Mouse (Mus musculus) forebrain, embryonic 10.5 days (tissue): Measurements from ENCODE around the gene Wdr64. TPM values are rescaled to one million over a fixed set of nuclear protein-coding genes. Genes with fewer than 3 reads are reported as not detected.
A peak's percentile ranks its signal among the peaks of the same experiment; 100 is the strongest.

Experiments
- DNase-seq: peaks from one replicate; pipeline ENCODE4 v3.0.0-alpha.2; 2017; ENCODE audit warnings: low spot score; ENCODE audit errors: extremely low spot score
- H3K27ac ChIP-seq: fragments of 300-500 bp; sonication (generic); 2 replicates; pipeline ENCODE4 v1.5.1; 2016; ENCODE audit warnings: mild to moderate bottlenecking
- H3K27me3 ChIP-seq: fragments of 300-500 bp; sonication (generic); 2 replicates; pipeline ENCODE4 v1.6.1; 2016; ENCODE audit warnings: mild to moderate bottlenecking; ENCODE audit not compliant: poor library complexity, severe bottlenecking
- H3K36me3 ChIP-seq: fragments of 300-500 bp; sonication (generic); replicated peaks from 2 replicates; pipeline ENCODE4 v1.6.1; 2016; ENCODE audit warnings: mild to moderate bottlenecking, moderate library complexity
- H3K4me1 ChIP-seq: fragments of 300-500 bp; sonication (generic); 2 replicates; pipeline ENCODE4 v1.6.1; 2016
- H3K4me3 ChIP-seq: fragments of 300-500 bp; sonication (generic); 2 replicates; pipeline ENCODE4 v1.5.1; 2016; ENCODE audit warnings: mild to moderate bottlenecking, moderate library complexity
- H3K9me3 ChIP-seq: fragments of 300-500 bp; sonication (generic); 2 replicates; pipeline ENCODE4 v1.6.1; 2016; ENCODE audit warnings: mild to moderate bottlenecking, moderate library complexity
- WGBS: fragments of 180-500 bp; shearing (Covaris S2); methylation state at CpG from one replicate; pipeline ENCODE4 v1.1.7; 2016; 5-methylcytosine and 5-hydroxymethylcytosine counted together
- polyA plus RNA-seq: library from polyadenylated mRNA; unstranded; fragments of >200 nt; fragmentation: Nextera tagmentation; extraction: Ambion mirVana; gene quantifications from 2 replicates; pipeline ENCODE4 v1.2.1, GENCODE M21; 2016

Wdr64 gene
- polyA plus RNA-seq, 1 experiment from 2014 or later, result not detected

DNA sequence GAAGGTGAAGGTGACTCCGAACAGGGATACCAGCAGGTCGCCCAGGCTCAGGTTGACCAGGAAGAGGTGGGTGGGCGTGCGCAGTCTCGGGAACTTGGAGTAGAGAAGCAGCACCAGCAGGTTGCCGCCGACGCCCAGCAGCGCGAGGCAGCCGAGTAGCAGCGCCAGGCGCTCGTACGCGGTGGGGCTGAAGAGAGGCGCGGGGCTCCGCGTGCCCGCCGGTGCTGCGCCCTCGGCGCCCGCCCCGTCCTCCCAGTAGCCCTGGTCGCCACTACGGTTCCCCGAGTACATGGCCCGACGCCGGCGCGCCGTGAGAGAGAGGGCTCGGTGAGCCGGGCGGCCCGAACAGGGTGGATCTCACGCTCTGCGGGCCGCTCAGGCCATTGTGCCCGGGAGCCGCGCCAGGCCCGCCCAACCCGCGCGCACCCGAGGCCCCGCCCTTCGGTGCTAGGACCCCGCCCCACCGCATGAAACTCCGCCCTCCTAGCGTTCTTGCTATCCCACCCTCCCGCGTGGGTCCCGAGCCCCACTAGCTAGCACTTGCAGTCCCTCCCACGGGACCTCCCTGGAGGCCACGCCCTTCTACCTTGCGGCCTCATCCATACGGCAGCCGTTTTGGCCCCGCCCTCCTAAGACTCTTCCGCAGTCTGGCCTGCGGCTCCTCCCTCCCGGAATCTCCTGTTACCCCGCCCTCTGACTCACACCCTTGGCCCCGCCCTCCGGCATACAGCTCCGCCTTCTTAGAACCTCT, 6.0 kb upstream of the Wdr64 start, which contains the start of the genes Opn3 and Chml:
Opn3 (minus strand) TSS at position 531 of the 751 bp plus-strand sequence.
Chml (minus strand) TSS at position 656 of the 751 bp plus-strand sequence.
- Histone ChIP-seq H3K27ac (peak within 1 kb of the TSS; percentile 98), H3K9me3 (no peaks in the 10 kb centered on the region), H3K4me3 (peak within 1 kb of the TSS; percentile 82), H3K36me3 (peaks cover 12% of the 10 kb centered on the region), H3K27me3 (no peaks in the 10 kb centered on the region; the same call in 1 of the 2 replicates), H3K4me1 (peaks cover 28% of the 10 kb centered on the region)
- under 1% methylated on average over 62 of the region's 73 CpGs for WGBS
- peak; percentile 98 for DNase-seq

- peak overlapping the region; percentile 82 for H3K4me3 ChIP-seq
- WGBS, result 2% methylated on average over 16 of the region's 17 CpGs
- H3K27me3 ChIP-seq, result no peaks in the 10 kb centered on the region; the same call in 1 of the 2 replicates
- H3K27ac ChIP-seq, result peak overlapping the region; percentile 98
- peaks cover 7% of the 10 kb centered on the region for H3K36me3 ChIP-seq
- H3K4me1 ChIP-seq, result peaks cover 28% of the 10 kb centered on the region
- H3K9me3 ChIP-seq, result no peaks in the 10 kb centered on the region
- no peak for DNase-seq
Observed at GRCm38 (mm10) chr1:175692997-175693361, 5.4 kb upstream of the Wdr64 start.

DNA sequence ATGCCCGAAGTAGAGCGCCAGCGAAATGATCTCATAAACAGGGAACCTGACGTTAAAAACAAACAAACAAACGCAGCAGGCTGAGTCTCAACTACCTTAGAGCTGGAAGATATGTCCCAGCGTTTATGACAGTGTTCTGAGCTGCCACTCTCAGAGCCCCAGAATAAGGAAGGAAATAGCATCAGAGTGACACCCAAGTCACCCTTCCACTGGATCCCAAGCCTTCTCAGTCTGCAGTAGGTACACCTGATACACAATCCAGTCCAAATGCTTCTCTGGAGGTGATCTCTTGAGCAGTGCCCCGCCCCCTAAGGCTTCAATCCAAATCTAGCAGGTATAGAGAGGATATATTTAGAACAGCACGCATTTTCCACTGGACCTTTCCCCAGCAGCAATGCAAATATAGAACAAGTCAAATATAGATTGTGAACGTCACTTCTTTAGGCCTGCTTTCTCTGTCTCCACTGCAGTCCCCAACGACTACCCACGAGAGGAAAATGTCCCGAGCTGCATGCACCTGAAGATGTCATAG, 4.9 kb upstream of the Wdr64 start:
- peaks cover 1% of the 10 kb centered on the region; the same call in 1 of the 2 replicates for H3K36me3 ChIP-seq
- 55% methylated on average over 12 of the region's 12 CpGs for WGBS
- H3K9me3 ChIP-seq, result no peaks in the 10 kb centered on the region
- no peak for DNase-seq
- H3K27ac ChIP-seq, result peak overlapping the region; percentile 98; the same call in 1 of the 2 replicates
- peaks cover 28% of the 10 kb centered on the region for H3K4me1 ChIP-seq
- H3K27me3 ChIP-seq, result no peaks in the 10 kb centered on the region; the same call in 1 of the 2 replicates
- peak overlapping the region; percentile 82 for H3K4me3 ChIP-seq

DNA sequence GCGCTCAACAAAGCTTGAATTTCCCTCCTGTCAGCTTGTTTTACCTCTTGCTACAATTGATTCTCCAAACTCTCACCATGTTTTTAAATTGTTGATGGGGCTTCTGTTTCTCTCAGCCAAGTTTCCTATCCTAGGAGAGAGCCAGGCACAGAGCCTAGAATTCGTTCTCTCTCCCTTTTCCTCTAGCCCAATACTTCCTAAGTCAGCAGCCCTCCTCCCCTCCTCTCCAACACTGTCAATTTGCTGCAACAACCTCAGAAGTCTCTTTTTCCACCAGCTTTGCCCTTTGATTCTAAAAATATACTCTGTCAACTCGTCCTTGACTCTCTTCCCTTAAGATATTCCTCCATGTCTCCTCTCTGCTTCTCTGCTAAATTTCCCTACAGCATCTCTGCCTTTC, 982 bp downstream of the Wdr64 start:
- no peak for DNase-seq
- H3K36me3 ChIP-seq, result no peaks in the 10 kb centered on the region
- H3K27me3 ChIP-seq, result no peaks in the 10 kb centered on the region
- H3K4me3 ChIP-seq, result no peak overlapping the region
- H3K4me1 ChIP-seq, result no peaks in the 10 kb centered on the region
- H3K27ac ChIP-seq, result no peak overlapping the region
- 75% methylated on average over 3 of the region's 3 CpGs for WGBS
- no peaks in the 10 kb centered on the region for H3K9me3 ChIP-seq

DNA sequence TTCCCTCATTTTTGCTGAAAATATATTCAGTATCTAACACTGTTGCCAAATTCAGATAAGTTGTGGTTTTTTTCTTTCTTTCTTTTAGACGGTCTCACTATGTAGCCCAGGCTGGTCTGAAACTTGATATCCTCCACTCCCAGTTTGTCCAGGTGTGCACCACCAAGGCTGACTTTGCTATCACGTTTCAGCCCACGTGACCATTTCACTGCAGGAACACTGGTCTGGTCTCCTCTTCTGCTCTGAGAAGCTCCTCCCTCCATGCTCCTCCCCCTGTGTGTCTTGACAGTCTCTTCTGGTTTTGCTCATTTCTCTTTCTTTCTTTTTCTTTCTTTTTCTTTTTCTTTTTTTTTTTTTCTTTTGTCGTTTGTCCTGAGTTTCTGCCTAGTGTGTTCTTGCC, 1.4 kb downstream of the Wdr64 start:
- Histone ChIP-seq H3K27me3 (no peaks in the 10 kb centered on the region), H3K36me3 (no peaks in the 10 kb centered on the region), H3K4me3 (no peak overlapping the region), H3K27ac (no peak overlapping the region), H3K4me1 (no peaks in the 10 kb centered on the region), H3K9me3 (no peaks in the 10 kb centered on the region)
- 47% methylated on average over 4 of the region's 4 CpGs for WGBS
- no peak for DNase-seq

GRCm38 (mm10) chr1:175701145-175701544, 2.8 kb downstream of the Wdr64 start:
- DNase-seq, result no peak
- H3K27me3 ChIP-seq, result no peaks in the 10 kb centered on the region

DNA sequence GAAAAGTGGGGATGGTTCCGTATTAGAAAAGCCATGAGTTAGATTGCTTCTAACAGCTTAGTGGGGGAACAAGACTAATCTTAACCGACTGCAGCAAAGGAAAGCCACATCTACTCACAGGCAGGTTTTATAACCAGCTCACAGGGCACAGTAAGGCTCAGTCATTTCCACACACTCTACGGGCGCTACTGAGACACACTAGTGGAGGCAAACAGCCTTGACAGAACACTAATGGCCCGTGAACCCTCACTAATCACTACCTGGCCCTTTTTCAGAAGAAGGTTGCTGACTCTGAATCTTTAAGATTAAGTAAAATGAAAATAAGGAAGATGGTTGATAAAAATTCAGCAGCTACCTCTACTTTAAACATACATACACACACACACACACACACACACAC, 9.2 kb downstream of the Wdr64 start:
- no peak for DNase-seq
- Histone ChIP-seq H3K4me1 (no peaks in the 10 kb centered on the region), H3K27ac (no peak overlapping the region), H3K36me3 (no peaks in the 10 kb centered on the region), H3K27me3 (no peaks in the 10 kb centered on the region), H3K4me3 (no peak overlapping the region), H3K9me3 (no peaks in the 10 kb centered on the region)
- 81% methylated on average over 5 of the region's 5 CpGs for WGBS

More at GRCm38 (mm10) chr1:175701145-175701544, 2.8 kb downstream of the Wdr64 start:
- 83% methylated on average over 4 of the region's 4 CpGs for WGBS
- Histone ChIP-seq H3K4me1 (no peaks in the 10 kb centered on the region), H3K9me3 (no peaks in the 10 kb centered on the region), H3K4me3 (no peak overlapping the region), H3K27ac (no peak overlapping the region), H3K36me3 (no peaks in the 10 kb centered on the region)

DNA sequence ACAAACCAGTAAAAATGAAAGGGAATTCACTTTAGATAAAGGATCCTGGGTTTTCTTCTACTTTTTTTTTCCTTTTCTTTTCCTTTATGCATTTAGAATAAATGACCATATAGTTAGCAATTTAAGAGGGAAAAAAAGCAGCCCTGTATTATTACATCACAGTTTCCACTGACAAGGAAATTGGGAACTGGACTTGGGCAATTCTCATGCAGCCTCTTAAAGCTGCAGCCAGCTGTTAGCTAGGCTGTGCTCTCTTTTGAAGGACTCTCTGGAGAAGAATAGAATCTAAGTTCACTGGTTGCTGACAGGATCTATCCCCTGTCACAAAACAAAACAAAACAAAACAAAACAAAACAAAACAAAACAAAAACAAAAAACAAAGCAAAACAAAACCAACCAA, 9.6 kb downstream of the Wdr64 start:
- no peaks in the 10 kb centered on the region for H3K9me3 ChIP-seq
- no peak overlapping the region for H3K4me3 ChIP-seq
- H3K4me1 ChIP-seq, result no peaks in the 10 kb centered on the region
- no peaks in the 10 kb centered on the region for H3K36me3 ChIP-seq
- H3K27me3 ChIP-seq, result no peaks in the 10 kb centered on the region
- no peak for DNase-seq
- H3K27ac ChIP-seq, result no peak overlapping the region

GRCm38 (mm10) chr1:175712338-175712909, 14.0 kb downstream of the Wdr64 start:
- H3K4me1 ChIP-seq, result no peaks in the 10 kb centered on the region
- WGBS, result 83% methylated on average over 11 of the region's 11 CpGs
- H3K9me3 ChIP-seq, result no peaks in the 10 kb centered on the region
- no peak overlapping the region for H3K4me3 ChIP-seq
- H3K36me3 ChIP-seq, result no peaks in the 10 kb centered on the region
- no peak for DNase-seq
- H3K27ac ChIP-seq, result no peak overlapping the region
- no peaks in the 10 kb centered on the region for H3K27me3 ChIP-seq

- no peak for DNase-seq
- no peaks in the 10 kb centered on the region for H3K9me3 ChIP-seq
- WGBS, result 92% methylated on average over 9 of the region's 9 CpGs
Observed at GRCm38 (mm10) chr1:175716832-175717231, 18.4 kb downstream of the Wdr64 start.

DNA sequence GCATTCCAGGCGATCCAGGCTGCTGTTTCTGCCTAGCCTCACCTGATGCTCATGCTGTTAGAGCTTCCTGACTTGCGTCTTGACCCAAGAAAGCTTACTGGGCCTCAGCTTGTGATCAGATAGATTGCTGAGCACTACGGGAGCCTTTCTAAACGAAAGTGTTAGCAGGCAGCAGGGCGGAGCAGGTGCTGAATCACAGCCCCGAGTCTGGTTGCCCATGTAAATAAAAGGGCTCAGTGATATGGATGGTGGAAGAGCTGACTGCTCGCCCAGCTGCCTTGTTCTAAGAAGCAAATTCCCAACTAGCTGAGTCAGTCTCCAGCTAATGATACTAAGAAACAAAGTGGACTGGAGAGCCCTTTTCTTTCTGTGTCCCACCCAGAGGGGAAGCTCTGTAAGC, 27.4 kb downstream of the Wdr64 start:
- H3K9me3 ChIP-seq, result no peaks in the 10 kb centered on the region
- H3K27ac ChIP-seq, result no peak overlapping the region
- H3K27me3 ChIP-seq, result no peaks in the 10 kb centered on the region
- H3K4me1 ChIP-seq, result no peaks in the 10 kb centered on the region
- 62% methylated on average over 7 of the region's 7 CpGs for WGBS
- DNase-seq, result no peak
- H3K4me3 ChIP-seq, result no peak overlapping the region
- no peaks in the 10 kb centered on the region for H3K36me3 ChIP-seq

More at GRCm38 (mm10) chr1:175716832-175717231, 18.4 kb downstream of the Wdr64 start:
- no peaks in the 10 kb centered on the region for H3K27me3 ChIP-seq
- no peaks in the 10 kb centered on the region for H3K4me1 ChIP-seq
- no peaks in the 10 kb centered on the region for H3K36me3 ChIP-seq
- H3K27ac ChIP-seq, result no peak overlapping the region
- no peak overlapping the region for H3K4me3 ChIP-seq

DNA sequence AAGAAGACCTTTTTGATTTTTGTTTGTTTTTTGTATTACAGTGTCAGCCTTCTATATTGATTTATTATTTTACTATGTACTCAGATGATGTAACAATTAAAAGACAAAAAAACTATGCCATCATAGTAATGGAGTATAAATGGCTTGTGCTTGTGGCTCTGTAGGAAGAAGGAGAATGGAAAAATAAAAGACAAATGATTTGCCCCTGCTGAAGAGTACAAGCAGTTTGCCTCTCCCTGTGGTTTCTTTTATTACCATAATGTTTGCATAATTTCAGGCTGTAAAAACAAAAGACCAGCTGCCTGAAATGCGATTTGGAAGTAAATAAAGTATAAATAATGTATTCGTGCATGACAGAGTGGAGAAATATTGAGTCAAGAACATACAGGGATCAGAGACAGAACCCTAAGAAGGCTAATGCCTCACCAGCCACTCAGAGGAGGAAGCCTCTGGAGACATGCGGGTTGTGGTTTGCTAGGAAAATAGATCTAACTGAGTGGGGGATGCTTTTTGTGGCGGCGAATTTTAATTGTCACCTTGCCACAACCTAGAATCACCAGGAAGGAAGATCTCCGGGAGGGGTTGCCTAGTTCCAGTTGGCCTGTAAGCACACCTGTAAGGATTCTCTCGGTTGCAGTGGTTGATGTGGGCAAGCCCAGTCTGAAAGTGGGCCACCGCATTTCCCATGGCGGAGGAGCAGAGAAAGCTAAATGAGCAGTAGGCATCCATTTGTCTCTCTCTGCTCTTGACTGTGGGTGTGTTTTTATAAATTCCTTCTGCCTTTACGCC, 56.4 kb downstream of the Wdr64 start:
- H3K27ac ChIP-seq, result no peak overlapping the region
- DNase-seq, result no peak
- WGBS, result 81% methylated on average over 10 of the region's 10 CpGs
- H3K9me3 ChIP-seq, result no peaks in the 10 kb centered on the region
- H3K4me1 ChIP-seq, result no peaks in the 10 kb centered on the region
- no peaks in the 10 kb centered on the region for H3K27me3 ChIP-seq
- H3K36me3 ChIP-seq, result no peaks in the 10 kb centered on the region
- H3K4me3 ChIP-seq, result no peak overlapping the region
